Mouse (Mus musculus) liver, embryonic 13.5 days (tissue): Measurements from ENCODE around the gene Socs3. TPM values are rescaled to one million over a fixed set of nuclear protein-coding genes. Genes with fewer than 3 reads are reported as not detected.

Experiments
- ATAC-seq: fragments of 200-750 bp; cut with Nextera tagmentation; 2 replicates; pipeline ENCODE4 v1.8.0; 2017; ENCODE audit warnings: low read depth, mild to moderate bottlenecking, moderate number of reproducible peaks, moderate library complexity
- DNase-seq: peaks from one replicate; pipeline ENCODE4 v3.0.0; 2022
- H3K27ac ChIP-seq: fragments of 300-500 bp; sonication (generic); 2 replicates; pipeline ENCODE4 v1.5.1; 2015; ENCODE audit warnings: moderate library complexity, mild to moderate bottlenecking, inconsistent platforms
- H3K27me3 ChIP-seq: fragments of 300-500 bp; sonication (generic); 2 replicates; pipeline ENCODE4 v1.6.1; 2015; ENCODE audit warnings: mild to moderate bottlenecking, inconsistent platforms
- H3K36me3 ChIP-seq: fragments of 300-500 bp; sonication (generic); 2 replicates; pipeline ENCODE4 v1.6.1; 2015; ENCODE audit warnings: mild to moderate bottlenecking, inconsistent platforms
- H3K4me1 ChIP-seq: fragments of 300-500 bp; sonication (generic); replicated peaks from 2 replicates; pipeline ENCODE4 v1.6.1; 2015; ENCODE audit warnings: inconsistent platforms
- H3K4me2 ChIP-seq: fragments of 300-500 bp; sonication (generic); 2 replicates; pipeline ENCODE4 v1.6.1; 2015; ENCODE audit warnings: inconsistent platforms, mild to moderate bottlenecking, moderate library complexity
- H3K4me3 ChIP-seq: fragments of 300-500 bp; sonication (generic); replicated peaks from 2 replicates; pipeline ENCODE4 v1.5.1; 2015; ENCODE audit warnings: mild to moderate bottlenecking, inconsistent platforms
- H3K9ac ChIP-seq: fragments of 300-500 bp; sonication (generic); 2 replicates; pipeline ENCODE4 v1.6.1; 2015; ENCODE audit warnings: mild to moderate bottlenecking, inconsistent platforms
- H3K9me3 ChIP-seq: fragments of 300-500 bp; sonication (generic); replicated peaks from 2 replicates; pipeline ENCODE4 v1.6.1; 2016; ENCODE audit warnings: inconsistent platforms
- WGBS: fragments of 180-500 bp; shearing (Covaris S2); methylation state at CpG from one replicate; pipeline ENCODE4 v1.1.7; 2015; ENCODE audit not compliant: insufficient replicate concordance; 5-methylcytosine and 5-hydroxymethylcytosine counted together
- polyA plus RNA-seq: library from polyadenylated mRNA; unstranded; fragments of >200 nt; fragmentation: Nextera tagmentation; extraction: Ambion mirVana; gene quantifications from 2 replicates; pipeline ENCODE4 v1.2.1, GENCODE M21; 2015

The Socs3 gene
- polyA plus RNA-seq, 1 experiment from 2014 or later, result 6.7 TPM

DNA sequence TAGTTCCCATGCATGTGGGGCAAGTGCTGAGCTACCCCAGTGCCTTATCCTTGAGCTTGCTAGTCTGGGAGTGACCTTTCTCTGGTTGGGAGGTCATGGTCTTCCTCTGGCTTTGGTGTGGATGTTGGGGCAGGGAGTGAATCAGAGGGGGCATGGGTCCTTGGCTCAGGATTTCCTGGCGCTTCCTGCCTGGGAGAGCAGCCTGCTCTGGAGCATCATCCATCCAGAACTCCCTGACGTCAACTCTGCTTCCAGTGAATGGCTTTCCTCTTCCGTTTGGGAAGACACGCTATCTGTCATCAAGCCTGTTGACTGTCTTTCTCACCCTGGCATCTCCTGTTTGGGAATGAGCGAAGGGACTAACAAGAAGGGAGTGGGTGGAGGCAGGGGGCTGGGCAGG is 12.6 kb upstream of the Socs3 start:
- 52% methylated on average over 5 of the region's 5 CpGs for WGBS
- Histone ChIP-seq H3K4me2 (no peak overlapping the region), H3K9ac (no peak overlapping the region), H3K9me3 (no peaks in the 10 kb centered on the region), H3K27ac (no peak overlapping the region), H3K4me3 (no peak overlapping the region), H3K36me3 (no peaks in the 10 kb centered on the region), H3K27me3 (peaks cover 5% of the 10 kb centered on the region), H3K4me1 (peaks cover 11% of the 10 kb centered on the region)
- ATAC-seq (no peak), DNase-seq (no peak)

DNA sequence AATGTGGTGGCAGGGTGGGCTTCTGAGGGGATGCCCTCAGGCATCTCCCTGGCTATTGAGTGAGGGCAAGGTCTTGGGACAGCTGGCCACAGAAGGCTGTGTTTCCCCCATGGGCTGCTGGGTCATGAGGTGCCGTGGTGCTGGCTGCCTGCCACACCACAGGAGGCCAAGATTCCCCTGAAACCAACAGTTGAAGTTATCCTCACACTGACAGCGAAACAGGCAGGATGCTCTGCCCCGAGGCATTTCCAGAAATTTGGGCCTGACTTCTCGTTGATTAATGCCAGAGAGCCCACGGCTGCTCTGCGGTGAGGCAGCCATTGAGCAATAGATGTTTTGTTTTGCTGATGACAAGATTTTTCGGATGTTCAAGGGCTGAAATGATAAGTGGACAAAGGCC is 9.5 kb upstream of the Socs3 start:
- Histone ChIP-seq H3K4me1 (peaks cover 19% of the 10 kb centered on the region), H3K27ac (no peak overlapping the region), H3K9ac (no peak overlapping the region), H3K36me3 (no peaks in the 10 kb centered on the region), H3K4me2 (no peak overlapping the region), H3K4me3 (no peak overlapping the region), H3K27me3 (peaks cover 30% of the 10 kb centered on the region), H3K9me3 (no peaks in the 10 kb centered on the region)
- 52% methylated on average over 7 of the region's 7 CpGs for WGBS
- no peak for ATAC-seq
- no peak for DNase-seq

DNA sequence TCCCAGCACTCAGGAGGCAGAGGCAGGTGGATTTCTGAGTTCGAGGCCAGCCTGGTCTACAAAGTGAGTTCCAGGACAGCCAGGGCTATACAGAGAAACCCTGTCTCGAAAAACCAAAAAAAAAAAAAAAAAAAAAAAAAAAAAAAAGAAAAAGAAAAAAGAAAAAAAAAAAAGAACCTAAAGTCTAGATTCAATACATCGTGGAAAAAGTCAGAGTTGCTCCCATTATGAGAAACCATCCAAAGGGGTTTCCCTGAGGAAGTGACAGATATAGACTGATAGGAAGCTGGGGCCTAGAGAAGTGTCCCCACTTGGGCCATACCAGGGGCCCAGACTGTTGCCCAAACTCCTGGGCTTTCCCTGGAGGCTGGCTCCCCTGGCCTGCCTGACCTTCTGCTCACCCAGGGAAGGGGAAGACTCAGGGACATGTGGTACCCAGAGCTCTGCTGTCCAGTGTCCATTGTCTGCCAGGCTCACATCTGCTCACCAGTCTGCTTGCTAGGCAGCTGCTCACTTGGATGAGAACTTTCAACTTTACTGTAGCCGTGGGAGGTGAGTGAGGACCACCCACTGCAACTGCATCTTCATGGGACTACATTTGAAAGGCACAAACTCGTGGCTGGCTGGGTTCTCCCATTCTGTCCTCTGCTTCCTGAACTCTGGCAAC is 8.0 kb upstream of the Socs3 start:
- Histone ChIP-seq H3K4me2 (no peak overlapping the region), H3K9me3 (no peaks in the 10 kb centered on the region), H3K27ac (no peak overlapping the region), H3K27me3 (peaks cover 45% of the 10 kb centered on the region), H3K4me1 (peaks cover 34% of the 10 kb centered on the region), H3K36me3 (no peaks in the 10 kb centered on the region), H3K9ac (no peak overlapping the region), H3K4me3 (no peak overlapping the region)
- 50% methylated on average over 5 of the region's 5 CpGs for WGBS
- DNase-seq (no peak), ATAC-seq (no peak)

DNA sequence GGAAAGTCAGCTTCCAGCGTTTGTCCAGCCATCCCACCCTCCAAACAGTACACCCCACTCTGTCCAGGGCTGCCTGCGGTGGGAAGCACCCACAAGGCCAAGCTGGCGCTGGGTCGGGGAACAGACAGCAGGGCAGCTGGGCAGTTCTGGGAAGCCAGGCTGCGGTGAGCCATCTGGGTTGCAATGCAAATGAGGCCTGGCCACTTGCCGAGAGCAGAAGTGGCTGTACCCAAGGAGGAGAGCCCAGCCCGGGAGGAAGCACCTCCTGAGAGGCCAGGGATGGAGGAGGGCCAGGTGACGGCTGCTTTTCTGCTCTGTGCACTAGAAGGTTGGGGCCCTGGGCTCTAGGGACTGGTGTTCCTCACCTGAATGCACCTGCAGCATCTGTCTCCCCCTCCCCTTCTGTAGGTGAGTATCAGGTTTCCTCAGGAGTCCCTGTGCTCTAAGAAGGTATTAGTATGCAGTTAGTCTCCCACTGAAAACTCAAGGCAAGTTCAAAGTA is 6.3 kb upstream of the Socs3 start:
- Histone ChIP-seq H3K9me3 (no peaks in the 10 kb centered on the region), H3K4me1 (peaks cover 37% of the 10 kb centered on the region), H3K4me3 (no peak overlapping the region), H3K27ac (no peak overlapping the region), H3K4me2 (no peak overlapping the region), H3K36me3 (no peaks in the 10 kb centered on the region), H3K27me3 (peaks cover 52% of the 10 kb centered on the region), H3K9ac (no peak overlapping the region)
- no peak for DNase-seq
- WGBS, result 30% methylated on average over 8 of the region's 8 CpGs
- no peak for ATAC-seq

DNA sequence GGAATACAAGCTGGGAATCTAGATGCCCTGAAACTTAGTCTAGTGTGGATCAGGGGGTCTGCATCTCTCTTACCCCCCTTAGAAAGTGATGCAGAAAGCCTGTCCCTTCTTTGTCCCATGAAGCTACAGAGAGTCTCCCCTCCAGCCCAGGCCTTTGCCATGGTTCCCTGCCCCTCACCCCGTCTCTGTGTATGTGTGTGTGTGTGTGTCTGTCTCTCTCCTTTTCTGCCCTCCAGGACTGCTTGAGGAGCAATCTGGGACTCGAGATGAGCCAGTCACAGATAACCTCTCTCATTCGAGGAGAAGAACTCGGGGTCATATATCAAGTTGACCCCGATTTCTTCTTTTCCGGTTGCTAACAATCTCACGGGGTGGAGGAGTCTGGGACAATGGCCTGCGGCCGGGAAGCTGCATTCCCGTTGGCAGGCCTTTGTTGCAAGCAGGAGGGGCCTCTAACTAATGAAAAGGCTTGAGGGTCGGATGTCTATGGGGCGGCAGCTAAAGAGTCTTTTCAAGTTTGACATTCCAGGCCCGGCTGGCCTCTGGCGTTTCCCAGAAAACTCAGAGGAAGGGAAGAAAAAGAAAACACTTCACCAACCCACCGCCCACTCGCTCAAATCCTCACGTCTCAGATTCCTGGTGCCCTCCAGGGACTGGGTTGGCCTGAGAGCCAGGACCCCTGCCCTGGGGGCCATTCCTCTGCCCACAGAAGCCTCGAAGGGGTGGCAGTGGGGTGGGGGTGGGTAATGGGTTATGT is 5.5 kb upstream of the Socs3 start:
- H3K4me3 ChIP-seq, result no peak overlapping the region
- no peaks in the 10 kb centered on the region for H3K9me3 ChIP-seq
- H3K27ac ChIP-seq, result no peak overlapping the region; the same call in 1 of the 2 replicates
- peaks cover 44% of the 10 kb centered on the region for H3K4me1 ChIP-seq
- no peak overlapping the region for H3K9ac ChIP-seq
- H3K4me2 ChIP-seq, result no peak overlapping the region
- H3K36me3 ChIP-seq, result no peaks in the 10 kb centered on the region
- DNase-seq (no peak), ATAC-seq (no peak)
- 29% methylated on average over 18 of the region's 18 CpGs for WGBS
- H3K27me3 ChIP-seq, result peaks cover 54% of the 10 kb centered on the region

DNA sequence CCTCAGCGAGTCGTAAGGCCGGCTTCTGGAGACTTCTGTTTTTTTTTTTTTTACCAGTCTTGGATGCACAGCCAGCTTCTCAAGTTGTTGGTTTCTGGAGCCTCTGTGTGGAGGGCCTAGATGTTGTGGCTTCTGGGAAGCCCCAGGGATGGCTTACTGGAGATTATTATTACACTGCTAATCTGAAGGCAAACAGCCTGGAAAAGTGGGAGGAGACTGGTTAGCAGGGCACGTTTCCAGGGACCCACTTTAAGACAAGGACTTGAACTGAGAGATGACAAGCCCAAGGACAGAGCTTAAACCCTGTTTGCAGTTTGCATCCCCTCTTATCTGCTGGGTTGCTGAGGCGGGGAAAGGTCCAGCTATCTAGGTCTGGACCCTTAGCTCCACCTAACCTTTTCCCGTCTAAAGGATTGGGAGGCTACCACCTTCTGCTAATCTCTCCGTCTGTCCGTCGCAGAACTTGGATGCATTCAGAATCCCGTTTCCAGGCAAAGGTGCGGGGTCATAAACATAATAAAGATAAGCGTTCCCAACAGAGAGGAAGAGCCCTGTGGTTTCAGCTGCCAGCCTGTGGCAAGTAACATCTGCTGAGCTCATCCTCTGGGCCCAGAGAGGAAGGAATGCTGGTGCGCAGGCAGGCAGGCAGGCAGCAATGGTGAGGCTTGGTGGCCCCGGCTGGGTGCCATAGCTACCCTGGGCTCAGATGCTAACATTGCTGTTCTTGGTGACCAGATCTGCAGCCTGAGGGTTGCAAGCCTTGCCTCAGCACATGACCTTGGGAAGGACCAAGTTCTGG is 4.7 kb upstream of the Socs3 start:
- ATAC-seq (no peak), DNase-seq (no peak)
- H3K27me3 ChIP-seq, result peaks cover 55% of the 10 kb centered on the region
- no peak overlapping the region for H3K9ac ChIP-seq
- H3K9me3 ChIP-seq, result no peaks in the 10 kb centered on the region
- no peak overlapping the region for H3K4me3 ChIP-seq
- peaks cover 53% of the 10 kb centered on the region for H3K4me1 ChIP-seq
- no peak overlapping the region for H3K4me2 ChIP-seq
- H3K36me3 ChIP-seq, result no peaks in the 10 kb centered on the region
- WGBS, result 5% methylated on average over 14 of the region's 14 CpGs
- H3K27ac ChIP-seq, result 0 out of 2 replicates have a peak overlapping the region, but pooled peaks have one; percentile 29

DNA sequence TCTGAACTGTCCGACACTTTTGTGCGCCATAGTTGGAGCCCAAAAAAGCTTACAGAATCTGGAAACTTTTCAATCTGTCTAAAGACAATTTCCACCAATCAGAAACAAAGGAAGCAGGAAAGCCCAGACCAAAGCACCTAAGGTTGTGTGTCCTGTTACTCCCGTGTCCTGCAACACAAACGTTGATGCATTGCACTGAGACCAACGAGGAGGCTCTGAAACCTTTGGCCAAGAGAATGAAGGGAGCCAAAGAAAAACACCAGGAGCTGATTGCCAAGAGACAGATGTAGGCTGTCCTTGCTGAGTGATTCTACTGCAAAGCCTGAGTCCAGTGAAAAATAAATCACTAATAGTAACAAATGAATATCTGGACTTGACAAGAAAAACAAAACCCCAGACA is 3.7 kb upstream of the Socs3 start:
- no peak for ATAC-seq
- Histone ChIP-seq H3K36me3 (no peaks in the 10 kb centered on the region), H3K4me2 (no peak overlapping the region), H3K27me3 (peaks cover 54% of the 10 kb centered on the region), H3K4me1 (peaks cover 59% of the 10 kb centered on the region), H3K9ac (no peak overlapping the region), H3K4me3 (no peak overlapping the region), H3K27ac (no peak overlapping the region), H3K9me3 (no peaks in the 10 kb centered on the region)
- WGBS, result 38% methylated on average over 5 of the region's 5 CpGs
- no peak for DNase-seq

DNA sequence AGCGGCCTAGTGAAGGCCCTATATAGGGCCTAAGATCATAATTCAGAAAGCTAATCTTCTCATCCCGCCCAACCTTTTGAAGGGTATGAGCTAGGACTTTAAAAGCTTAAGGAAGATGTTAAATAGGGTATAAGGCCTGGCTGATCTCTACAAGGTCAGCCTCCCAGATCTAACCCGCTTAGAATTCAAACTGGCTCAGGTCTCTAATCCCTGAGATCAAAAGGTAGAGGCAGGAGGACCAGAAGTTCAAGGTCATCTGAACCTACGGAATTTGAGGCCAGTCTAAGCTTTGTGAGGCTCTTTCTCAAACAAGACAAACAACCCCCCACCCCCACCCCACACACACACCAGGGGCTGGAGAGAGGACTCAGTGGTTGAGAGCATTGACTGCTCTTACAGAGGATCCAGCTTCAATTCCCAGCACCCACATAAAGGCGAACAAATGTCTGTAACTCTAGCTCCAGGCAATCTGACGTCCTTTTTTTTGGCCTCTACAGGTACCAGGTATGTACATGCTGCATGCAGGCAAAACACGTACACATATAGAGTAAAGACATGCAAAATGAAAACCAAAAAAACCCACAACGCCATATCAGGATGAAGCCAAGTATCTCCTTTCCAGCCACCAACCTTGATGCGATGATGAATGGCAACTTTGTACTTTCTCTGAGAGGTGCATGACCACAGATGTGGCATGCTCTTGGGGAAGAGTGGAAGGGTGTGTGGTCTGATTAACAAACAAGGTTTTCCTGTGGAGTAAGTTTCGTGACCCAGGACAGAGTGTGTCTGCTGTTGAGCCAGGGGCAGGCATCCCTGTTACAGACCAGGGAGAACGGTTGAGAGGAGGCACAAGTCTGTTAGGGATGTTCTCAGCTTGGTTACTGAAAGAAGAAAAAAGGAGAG is 3.1 kb upstream of the Socs3 start:
- 51% methylated on average over 11 of the region's 11 CpGs for WGBS
- no peak overlapping the region for H3K9ac ChIP-seq
- peaks cover 60% of the 10 kb centered on the region for H3K27me3 ChIP-seq
- H3K9me3 ChIP-seq, result no peaks in the 10 kb centered on the region
- no peak overlapping the region for H3K27ac ChIP-seq
- peaks cover 2% of the 10 kb centered on the region for H3K36me3 ChIP-seq
- H3K4me1 ChIP-seq, result peaks cover 66% of the 10 kb centered on the region
- no peak overlapping the region for H3K4me2 ChIP-seq
- ATAC-seq, result no peak
- H3K4me3 ChIP-seq, result no peak overlapping the region
- DNase-seq, result no peak

DNA sequence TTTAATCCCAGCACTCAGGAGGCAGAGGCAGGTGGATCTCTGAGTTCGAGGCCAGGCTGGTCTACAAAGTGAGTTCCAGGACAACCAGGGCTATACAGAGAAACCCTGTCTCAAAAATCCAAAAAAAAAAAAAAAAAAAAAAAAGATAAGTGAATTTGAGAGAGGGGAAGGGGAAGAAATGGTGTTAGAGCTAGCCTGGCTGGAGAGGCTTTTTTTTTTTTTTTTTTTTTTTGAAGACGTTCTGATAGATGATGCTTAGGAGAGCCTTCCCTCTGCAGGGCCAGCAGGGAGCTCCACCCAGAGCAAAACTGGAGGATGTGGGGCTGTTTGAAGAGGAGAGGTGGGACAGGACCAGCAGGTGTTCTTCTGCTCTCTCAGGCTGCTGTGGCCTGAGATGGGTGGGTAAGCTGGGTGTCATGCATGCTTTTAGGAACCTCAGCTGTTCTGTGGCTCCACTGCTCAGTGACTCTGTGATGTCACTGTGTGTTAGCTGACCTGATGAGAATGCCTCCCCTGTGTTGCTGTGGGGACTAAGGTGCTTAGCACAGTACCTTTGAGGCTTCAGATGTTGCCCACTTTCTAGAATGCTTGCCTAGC is 1.9 kb upstream of the Socs3 start:
- Histone ChIP-seq H3K27ac (no peak overlapping the region), H3K4me1 (peaks cover 77% of the 10 kb centered on the region), H3K27me3 (peaks cover 71% of the 10 kb centered on the region), H3K4me2 (no peak overlapping the region), H3K36me3 (peaks cover 14% of the 10 kb centered on the region), H3K9ac (no peak overlapping the region), H3K4me3 (no peak overlapping the region), H3K9me3 (no peaks in the 10 kb centered on the region)
- DNase-seq, result no peak
- WGBS, result 46% methylated on average over 2 of the region's 2 CpGs
- ATAC-seq, result no peak

DNA sequence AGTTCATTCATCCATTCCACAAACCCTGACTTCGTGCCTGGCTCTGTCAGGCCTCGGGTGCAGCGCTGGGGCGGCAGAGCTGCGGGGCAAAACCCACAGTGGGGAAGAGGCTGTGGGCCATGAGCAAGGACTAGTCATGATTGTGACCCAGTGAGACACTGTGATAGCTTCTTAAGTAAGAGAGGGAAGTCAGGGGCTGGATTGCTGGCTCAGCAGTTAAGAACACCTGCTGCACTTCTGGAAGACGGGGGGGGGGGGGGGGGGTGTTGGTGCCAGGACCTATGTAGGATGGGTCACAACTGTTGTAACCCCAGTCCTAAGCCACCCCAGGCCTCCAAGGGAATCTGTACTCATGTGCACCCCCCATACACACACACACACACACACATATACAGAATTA is 1.3 kb upstream of the Socs3 start:
- Histone ChIP-seq H3K4me2 (no peak overlapping the region), H3K27ac (no peak overlapping the region), H3K4me1 (peaks cover 81% of the 10 kb centered on the region), H3K36me3 (peaks cover 20% of the 10 kb centered on the region), H3K9me3 (no peaks in the 10 kb centered on the region), H3K27me3 (peaks cover 71% of the 10 kb centered on the region), H3K9ac (no peak overlapping the region), H3K4me3 (no peak overlapping the region)
- DNase-seq, result no peak
- WGBS, result 69% methylated on average over 6 of the region's 6 CpGs
- ATAC-seq, result no peak
